Mouse (Mus musculus) bone marrow, adult 2 months (tissue): ENCODE results near the gene Gm11037.

Source experiments
- CTCF ChIP-seq: fragments of 200-500 bp; IDR thresholded peaks from 2 replicates; pipeline ENCODE4 v1.5.1; 2011; ENCODE audit warnings: low read length, control low read depth; ENCODE audit not compliant: control insufficient read depth, insufficient read depth
- POLR2A ChIP-seq: fragments of 200-500 bp; IDR thresholded peaks from 2 replicates; pipeline ENCODE4 v1.6.1; 2011; ENCODE audit warnings: low read depth, mild to moderate bottlenecking, control low read depth, low read length, borderline replicate concordance; ENCODE audit not compliant: control insufficient read depth

- TF ChIP-seq CTCF (no peak), POLR2A (no peak)
Observed at GRCm38 (mm10) chr2:131096101-131096795, 37.0 kb upstream of the Gm11037 start.
